Mouse (Mus musculus) cortical plate, adult 2 months (tissue): Measurements from ENCODE around the gene Gm9918. TPM values are rescaled to one million over a fixed set of nuclear protein-coding genes. Genes with fewer than 3 reads are reported as not detected.

ENCODE experiments used
- H3K27ac ChIP-seq: fragments of 200-500 bp; 2 replicates; pipeline ENCODE4 v1.5.1; 2012; ENCODE audit warnings: low read length, control low read depth, inconsistent platforms; ENCODE audit not compliant: insufficient read depth
- H3K4me1 ChIP-seq: fragments of 200-500 bp; 2 replicates; pipeline ENCODE4 v1.6.1; 2011; ENCODE audit warnings: low read length; ENCODE audit not compliant: control insufficient read depth, insufficient read depth
- H3K4me3 ChIP-seq: fragments of 200-500 bp; 2 replicates; pipeline ENCODE4 v1.5.1; 2011; ENCODE audit warnings: mild to moderate bottlenecking, low read length, control low read depth; ENCODE audit not compliant: insufficient read depth
- CTCF ChIP-seq: fragments of 200-500 bp; IDR thresholded peaks from 2 replicates; pipeline ENCODE4 v1.5.1; 2011; ENCODE audit warnings: mild to moderate bottlenecking, control low read depth, low read length; ENCODE audit not compliant: insufficient read depth; ENCODE audit errors: extremely low read depth
- POLR2A ChIP-seq: fragments of 200-500 bp; IDR thresholded peaks from 2 replicates; pipeline ENCODE4 v1.6.1; 2011; ENCODE audit warnings: mild to moderate bottlenecking, low read length, control low read depth; ENCODE audit not compliant: insufficient read depth; ENCODE audit errors: extremely low read depth
- polyA plus RNA-seq: library from polyadenylated mRNA; depleted of rRNA; stranded (reverse); fragments of >200 nt; gene quantifications from 2 replicates; pipeline ENCODE4 v1.2.3, GENCODE M21; 2012

Gene Gm9918
- polyA plus RNA-seq, 1 experiment: 0.04 TPM

DNA sequence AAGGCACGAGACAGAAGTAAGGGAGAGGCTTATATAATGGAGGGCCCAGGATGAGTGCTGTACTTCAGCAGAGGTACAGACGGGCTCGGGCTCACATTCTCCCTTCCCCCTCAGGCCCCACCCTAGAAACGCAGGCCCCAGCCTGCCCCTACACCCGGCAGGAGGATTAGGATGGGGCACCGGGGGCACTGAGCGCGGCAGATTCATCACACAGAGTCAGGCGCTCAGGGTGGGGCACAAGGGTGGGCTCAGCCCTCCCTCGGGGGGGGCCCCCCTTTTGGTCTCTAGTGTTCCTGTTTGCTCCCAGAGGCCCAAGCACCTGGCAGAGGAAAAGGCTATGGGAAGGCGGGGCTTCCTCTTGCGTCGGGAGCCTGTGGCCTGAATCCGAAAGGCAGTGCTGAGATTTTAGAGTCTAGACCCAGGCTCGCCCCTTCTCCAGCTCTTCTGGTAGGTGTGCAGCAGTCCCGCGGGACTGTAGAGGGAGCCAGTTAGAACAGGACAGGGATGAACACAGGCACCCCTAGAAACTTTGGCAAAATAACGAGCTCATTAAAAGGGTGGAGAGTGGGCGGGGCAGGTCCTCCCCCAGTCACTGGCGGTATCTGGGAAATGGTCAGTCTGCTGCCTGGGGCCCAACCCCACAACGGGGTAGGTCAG is 34.9 kb upstream of the Gm9918 start:
- no peak for TF ChIP-seq POLR2A
- no peak for TF ChIP-seq CTCF
- Histone ChIP-seq H3K4me1 (no peaks in the 10 kb centered on the region), H3K4me3 (no peak overlapping the region), H3K27ac (no peak overlapping the region)

DNA sequence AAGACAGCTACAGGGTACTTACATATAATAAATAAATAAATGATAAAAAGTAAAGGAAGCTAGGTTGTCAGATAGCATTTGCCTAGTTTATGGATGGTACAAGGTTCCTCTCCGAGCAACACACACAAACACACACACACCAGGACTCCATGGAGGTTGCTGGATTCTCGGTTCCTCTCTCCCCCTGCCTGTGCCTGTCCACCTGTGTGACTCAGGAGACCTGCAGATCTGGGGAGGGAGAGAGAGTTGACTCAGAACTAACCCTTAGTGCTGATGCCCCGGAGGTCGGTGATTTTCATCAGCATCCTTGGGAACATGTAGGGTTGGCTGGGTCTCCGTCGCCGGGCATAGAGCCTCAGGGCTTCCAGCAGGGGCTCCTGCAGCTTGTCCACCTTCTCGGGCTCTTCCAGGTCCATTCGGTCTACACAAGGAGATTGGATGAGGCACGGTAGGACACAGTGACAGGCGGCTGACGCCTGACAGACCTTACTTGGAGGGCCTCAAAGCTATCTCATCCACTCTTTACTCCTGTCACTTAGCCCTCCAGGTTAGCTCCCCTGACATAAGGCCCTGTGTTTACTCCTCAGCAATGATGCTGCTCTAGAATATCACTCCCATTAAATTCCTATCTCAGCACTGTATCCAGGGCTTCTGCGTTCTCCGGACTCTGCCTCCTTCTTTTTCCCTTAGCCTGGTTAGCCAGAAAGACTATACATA is 31.7 kb upstream of the Gm9918 start:
- no peaks in the 10 kb centered on the region for H3K4me1 ChIP-seq
- TF ChIP-seq POLR2A: no peak
- TF ChIP-seq CTCF: no peak
- H3K27ac ChIP-seq: no peak overlapping the region
- no peak overlapping the region for H3K4me3 ChIP-seq

DNA sequence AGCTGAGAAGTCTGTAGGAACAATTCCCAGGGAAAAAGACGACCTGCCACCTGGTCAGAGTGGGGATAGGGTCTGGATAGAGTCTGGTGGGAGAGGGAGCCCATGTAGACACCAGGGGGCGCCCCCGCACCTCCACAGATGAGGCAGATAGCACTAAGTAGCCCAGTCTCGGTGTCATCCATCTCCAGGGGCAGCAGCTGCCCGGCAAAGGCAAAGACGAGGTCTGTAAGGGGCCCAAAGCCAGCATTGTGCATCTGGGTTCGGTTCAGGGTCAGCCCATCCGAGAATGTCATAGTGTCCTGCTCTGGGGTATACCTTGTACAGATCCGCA is 31.1 kb upstream of the Gm9918 start:
- Histone ChIP-seq H3K4me1 (no peaks in the 10 kb centered on the region), H3K4me3 (no peak overlapping the region), H3K27ac (no peak overlapping the region)
- TF ChIP-seq CTCF (peak; percentile 65), POLR2A (no peak)

DNA sequence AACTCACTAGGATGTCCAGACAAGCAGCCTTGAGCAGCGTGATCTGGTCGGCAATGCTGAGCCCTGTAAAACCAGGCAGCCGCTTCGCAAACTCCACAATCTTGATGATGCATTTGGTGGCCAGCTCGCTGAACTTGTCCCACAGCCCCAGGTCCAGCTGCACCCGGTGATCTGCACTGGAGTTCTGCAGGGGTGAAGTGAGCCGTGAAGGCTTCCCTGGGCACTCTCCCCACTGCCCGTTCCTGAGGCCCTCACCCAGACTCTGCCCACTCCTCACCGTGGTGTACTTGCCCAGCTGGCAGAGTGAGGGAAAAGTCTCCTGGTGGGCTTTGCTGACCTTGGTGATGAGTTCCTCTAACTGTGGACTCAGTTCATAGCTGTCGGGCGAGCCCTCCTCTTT is 30.5 kb upstream of the Gm9918 start:
- Histone ChIP-seq H3K27ac (no peak overlapping the region), H3K4me1 (no peaks in the 10 kb centered on the region), H3K4me3 (no peak overlapping the region)
- TF ChIP-seq CTCF (no peak), POLR2A (no peak)

DNA sequence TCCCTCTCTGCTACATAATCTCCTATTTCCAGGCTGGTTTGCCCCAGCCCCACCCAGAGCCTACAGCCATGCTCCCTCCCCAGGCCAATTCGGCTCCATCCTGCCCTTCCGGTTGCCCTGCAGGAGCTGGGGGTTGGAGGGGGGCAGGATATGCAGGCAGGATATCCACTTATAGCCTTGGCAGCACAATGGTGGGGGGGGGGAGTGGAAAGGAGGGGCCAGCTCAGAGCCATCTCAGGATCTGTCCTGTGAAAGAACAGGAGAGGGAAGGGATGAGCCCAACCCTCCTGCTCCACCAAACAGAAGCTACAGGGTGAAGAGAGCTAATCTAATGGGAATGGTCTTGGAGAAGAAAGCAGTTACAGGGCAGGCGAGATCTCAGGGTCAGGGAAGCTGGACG is 29.8 kb upstream of the Gm9918 start:
- Histone ChIP-seq H3K4me3 (no peak overlapping the region), H3K4me1 (no peaks in the 10 kb centered on the region), H3K27ac (peak overlapping the region; percentile 38; the same call in 1 of the 2 replicates)
- no peak for TF ChIP-seq POLR2A
- no peak for TF ChIP-seq CTCF

DNA sequence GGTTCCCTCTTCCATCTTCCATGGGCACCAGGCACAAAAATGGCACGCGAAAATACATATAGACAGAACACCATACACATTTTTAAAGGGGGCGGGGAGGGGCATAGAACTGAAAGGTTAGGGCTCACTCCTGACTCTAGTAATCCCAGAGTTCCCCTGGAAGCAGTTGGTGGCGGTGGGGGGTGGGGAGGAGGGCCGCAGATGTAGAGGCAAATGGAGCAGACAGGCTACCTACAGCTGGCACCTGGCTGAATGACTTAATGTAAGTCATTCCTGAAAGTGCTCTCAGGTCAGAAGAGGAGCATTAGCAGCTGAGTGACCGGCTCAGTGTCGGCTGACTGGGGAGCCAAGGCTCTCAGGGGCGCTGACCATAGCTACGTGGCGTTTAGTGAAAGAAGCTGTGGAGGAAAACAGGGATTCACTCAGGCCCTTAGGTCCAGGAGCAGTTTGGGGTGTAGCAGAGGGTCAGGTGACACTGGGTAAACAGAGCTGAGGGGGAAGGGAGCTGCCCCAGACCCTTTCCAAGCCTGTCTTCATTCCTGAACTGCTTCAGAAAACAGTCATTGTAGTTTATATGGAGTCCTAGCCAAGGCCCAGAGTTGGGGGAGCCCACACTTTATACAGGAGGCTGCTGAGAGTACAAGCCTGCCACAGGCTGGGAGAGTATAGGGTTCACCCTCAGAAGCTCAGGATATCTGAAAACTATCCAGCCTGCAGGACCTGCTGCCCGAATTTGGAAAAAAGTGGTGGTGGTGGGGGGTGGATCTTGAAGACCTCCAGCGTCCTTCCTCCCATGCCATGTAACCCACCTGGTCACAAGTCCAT is 27.7 kb upstream of the Gm9918 start:
- TF ChIP-seq CTCF: no peak
- no peak for TF ChIP-seq POLR2A

DNA sequence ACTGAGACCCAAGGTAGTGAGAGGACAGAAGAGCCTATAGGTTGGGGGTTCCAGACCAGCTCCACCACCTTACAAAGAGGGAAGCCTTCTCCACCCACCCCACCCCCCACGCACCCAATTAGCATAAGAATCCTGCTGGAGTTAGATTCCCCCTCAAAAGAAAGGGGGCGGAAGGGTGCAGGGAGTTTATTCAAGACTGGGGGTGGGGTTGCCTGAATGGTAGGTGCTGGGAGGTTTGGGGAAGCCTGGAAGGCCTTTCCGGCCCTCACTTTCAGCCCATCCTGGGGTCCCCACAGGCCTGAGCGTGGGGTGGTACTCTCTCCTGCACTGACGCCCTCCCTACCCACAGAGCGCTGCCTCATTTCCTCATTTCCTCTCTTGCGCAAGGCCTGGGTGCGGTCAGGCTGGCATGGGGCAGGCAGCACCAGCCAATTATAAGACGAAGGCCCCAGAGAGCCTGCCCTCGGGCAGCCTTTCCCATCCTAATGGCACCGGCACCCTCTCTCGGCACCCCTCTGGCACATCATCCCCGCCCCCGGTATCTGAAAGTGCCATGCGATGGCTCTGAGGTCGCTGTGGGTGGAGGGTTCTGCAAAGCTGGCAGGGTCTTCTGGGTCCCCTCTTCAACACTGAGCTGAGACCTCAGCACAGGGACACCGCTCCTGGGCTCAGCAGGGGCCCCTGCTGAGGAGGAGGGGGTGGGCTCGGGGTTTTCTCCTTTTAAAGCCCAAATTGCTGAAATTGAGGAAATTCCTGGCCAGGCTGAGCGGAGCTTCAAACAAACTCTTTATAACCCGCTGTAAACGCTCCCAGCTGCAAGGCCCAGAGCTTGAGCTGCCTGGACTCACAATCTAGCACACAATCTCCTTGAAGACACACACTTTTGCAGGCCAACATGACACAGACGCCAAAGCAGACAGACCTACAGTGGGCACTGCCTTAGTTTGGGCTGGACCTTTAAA is 26.9 kb upstream of the Gm9918 start:
- no peaks in the 10 kb centered on the region for H3K4me1 ChIP-seq
- no peak overlapping the region for H3K4me3 ChIP-seq
- TF ChIP-seq POLR2A: no peak
- peak overlapping the region; percentile 57 for H3K27ac ChIP-seq

More for the DNA sequence above, 27.7 kb upstream of the Gm9918 start:
- Histone ChIP-seq H3K4me3 (no peak overlapping the region), H3K27ac (no peak overlapping the region), H3K4me1 (no peaks in the 10 kb centered on the region)

DNA sequence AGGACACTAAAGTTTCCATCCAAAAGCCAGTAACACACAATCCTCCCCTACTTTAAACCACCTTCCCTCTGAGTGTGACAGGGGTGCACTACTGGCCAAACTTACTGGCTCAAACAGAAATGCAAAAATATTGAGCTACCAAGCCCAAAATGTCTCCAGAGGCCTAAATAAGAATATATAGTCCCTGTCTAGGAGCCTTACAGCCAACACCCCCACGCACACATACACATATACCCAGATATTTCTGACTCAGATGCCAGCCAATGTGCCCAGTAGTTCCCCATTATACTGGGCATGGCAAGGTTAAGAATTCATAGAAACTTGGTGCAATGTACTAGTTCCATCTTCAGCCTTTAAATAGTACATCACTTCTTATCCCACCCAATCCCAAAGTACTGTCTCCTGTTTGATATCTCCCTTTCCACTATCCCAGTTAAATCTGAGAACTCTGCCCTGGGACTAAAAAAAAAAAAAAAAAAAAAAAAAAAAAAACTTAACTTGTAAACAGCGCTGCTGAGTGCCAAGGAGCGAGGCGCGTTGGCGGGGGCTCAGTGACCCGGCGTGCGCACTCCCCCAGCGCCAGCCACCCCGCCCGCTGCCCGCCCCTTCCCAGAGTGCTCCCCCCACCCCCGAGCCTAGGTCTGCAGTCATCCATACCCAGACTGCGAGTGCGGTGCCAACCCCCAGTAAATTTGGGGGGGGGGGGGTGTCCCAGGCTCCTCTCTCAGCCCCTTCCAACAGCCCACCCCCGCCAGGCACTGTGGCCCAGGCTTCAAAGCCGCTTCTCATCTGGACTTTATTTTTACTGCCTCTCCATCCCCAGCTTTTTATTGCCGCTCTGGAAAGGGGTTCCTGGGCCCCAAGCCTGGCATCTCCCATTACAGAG is 25.8 kb upstream of the Gm9918 start:
- H3K4me1 ChIP-seq: no peaks in the 10 kb centered on the region
- H3K27ac ChIP-seq: 0 out of 2 replicates have a peak overlapping the region, but pooled peaks have one; percentile 49
- peak overlapping the region; percentile 49; the same call in 1 of the 2 replicates for H3K4me3 ChIP-seq
- no peak for TF ChIP-seq CTCF
- no peak for TF ChIP-seq POLR2A

DNA sequence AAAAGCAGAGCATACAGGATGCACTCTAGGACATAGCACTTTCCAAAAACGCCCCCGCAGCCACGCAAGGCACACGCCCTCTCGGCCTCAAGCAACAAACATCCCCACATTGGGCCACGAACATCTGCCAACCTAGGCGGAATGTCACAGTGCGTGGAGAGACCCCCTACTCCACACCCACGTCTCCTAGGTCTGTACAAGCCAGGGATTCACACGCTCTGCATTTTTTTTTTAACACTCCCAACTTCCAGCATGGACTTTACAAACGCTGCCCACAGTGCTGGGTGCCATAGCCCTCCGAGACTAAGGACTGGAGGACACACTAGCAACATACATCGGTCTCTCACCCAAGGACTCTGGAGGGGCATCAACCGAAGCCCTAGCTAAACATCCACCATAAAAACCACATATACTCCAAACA is 24.9 kb upstream of the Gm9918 start:
- no peak for TF ChIP-seq CTCF
- no peak for TF ChIP-seq POLR2A
- Histone ChIP-seq H3K27ac (peak overlapping the region; percentile 14; the same call in 1 of the 2 replicates), H3K4me3 (peak overlapping the region; percentile 49), H3K4me1 (no peaks in the 10 kb centered on the region)
